Mouse (Mus musculus) spleen, postnatal 4 days (tissue): ENCODE measurements around the gene Olfr796.

Experiments used
- DNase-seq, 2 experiments: peaks; one replicate each; pipeline ENCODE4 v3.0.0; 2022; ENCODE audit warnings: low spot score in 2 of 2

The Olfr796 gene

DNA sequence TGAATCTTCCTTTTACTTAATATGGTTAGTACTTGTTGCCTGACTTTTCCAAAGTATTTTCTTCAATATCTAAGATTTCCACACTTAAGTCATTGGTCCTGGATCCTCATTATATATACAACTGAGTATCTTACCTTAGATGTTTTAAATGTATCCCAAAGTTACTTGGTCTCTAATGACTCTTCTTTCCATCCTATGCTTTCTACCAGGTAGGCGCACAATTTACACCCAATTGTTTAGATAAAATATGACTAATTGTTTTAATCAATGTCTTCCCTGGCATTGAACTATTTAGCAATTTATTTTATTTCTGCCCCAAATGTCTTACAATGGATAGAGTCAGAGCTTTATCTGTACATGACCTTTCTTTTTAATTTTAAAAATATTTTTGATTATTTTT is at the start of gene Olfr796:
TSS of gene Olfr796 (minus strand) at position 101 of the 400 bp plus-strand sequence.
- no peak for DNase-seq

DNA sequence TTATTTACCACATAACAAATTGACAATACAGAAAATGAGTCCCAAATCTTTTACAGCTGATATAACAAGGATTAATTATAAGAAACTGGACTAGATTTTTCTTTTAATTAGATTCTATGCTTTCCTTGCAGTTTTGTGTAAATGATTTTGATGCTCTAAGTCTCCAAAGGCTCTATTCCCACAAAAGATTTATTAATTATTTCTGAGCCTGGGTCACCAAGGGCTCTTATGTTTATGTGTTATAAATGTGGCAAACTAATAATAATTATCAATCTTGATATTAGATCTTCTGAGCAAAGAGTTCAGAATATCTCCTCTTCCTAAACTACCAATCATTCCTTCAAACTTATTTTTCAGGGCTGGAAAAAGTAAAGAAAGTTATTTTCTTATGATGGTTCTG is 45.0 kb upstream of the Olfr796 start, which contains the start of gene Olfr800:
TSS of gene Olfr800 (plus strand) at position 301 of the 400 bp plus-strand sequence.
- DNase-seq, result no peak

DNA sequence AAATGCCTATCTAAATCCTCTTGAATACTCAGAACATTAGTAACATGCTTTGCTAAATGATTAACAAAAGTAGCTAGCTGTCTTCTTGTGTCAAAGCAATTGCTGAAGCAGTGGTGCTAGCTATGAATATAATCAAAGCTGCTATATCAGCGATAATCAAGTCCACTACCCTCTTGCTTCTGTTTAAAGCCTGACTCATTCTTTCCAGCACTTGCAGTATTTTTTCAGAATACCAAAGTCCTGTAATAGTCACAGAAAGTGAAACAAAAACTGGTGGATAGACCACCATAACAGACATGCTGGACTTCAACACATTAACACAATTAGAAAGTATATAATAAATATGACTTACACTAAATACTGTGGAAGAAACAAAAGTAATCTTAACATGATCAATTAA is 39.4 kb upstream of the Olfr796 start:
- DNase-seq, result no peak

DNA sequence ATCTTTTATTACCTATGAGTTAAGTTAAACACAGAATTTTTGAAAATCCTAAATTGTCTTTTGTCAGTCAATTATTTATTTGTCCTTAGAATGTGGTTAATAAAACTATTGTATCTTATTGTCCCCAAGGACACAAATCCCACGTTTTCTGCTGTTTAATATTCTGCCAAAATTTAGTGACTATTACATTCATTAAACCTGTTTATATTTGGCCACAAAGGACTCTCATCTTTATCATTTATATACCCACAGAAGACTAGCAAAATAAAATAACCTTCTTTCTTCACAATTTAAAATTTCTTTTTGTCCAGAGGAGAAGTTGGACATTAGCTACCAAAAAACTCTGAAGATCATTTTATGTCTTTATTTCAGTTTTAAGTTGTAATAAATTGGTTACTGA is 24.8 kb upstream of the Olfr796 start, which contains the start of gene Olfr799:
TSS of gene Olfr799 (plus strand) at position 301 of the 400 bp plus-strand sequence.
- no peak for DNase-seq

DNA sequence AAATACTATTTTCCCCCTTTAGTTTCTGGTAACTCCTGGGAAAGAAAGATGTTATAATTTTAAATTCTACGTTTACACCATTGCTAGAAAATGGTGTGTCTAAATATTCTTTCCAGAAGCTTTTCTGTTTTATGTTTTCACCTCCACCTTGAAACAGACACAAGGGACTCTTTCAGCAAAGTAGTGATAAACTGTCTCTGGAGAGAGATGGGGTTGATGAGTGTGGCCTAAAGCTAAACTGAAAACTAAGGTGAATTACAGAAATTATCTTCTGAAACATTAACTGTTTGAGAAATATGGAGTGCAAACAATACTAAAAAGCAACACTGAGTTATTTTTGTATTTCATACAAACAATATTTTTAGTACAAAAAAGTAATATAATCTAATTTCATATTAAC is 15.5 kb upstream of the Olfr796 start, which contains the start of gene Olfr798:
TSS of gene Olfr798 (minus strand) at position 101 of the 400 bp plus-strand sequence.
- DNase-seq, result no peak

DNA sequence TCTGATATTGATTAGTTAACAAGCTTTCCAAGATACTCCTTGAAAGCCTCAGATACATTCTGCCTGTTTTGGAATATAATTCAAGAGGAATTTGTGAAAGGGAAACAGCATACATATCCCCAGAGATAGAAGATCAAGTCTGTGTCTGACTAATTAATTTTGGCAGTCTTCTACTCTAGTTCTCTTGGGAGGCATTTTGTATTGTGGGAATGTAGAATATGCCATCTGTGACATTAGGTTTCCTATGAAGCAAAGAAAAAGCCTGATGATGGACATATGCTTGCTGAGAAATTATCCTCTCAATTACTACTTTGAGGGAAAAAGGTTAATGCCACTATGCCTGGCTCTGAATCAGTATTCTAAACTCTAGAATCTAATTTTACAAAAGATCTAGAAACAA is 10.9 kb upstream of the Olfr796 start:
- no peak for DNase-seq

DNA sequence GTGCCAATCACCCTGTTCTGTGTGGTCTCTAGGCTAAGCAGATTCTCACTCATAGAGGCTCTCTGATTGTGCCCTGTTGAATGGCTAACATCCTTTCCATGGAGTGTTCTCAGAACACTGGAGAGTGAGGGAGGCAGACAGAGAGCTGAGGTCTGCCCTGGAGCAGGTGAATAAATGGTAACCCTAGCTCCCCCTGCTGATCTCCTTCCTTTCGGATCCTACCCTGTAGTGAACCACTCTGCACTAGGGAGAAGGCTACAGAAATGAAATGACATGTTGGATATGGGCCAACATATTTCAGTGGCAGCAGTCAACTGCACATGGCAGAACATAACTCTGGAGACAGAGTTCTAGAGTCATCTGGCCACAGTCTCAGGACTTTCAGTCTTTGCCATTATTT is 9.4 kb upstream of the Olfr796 start:
- no peak for DNase-seq

DNA sequence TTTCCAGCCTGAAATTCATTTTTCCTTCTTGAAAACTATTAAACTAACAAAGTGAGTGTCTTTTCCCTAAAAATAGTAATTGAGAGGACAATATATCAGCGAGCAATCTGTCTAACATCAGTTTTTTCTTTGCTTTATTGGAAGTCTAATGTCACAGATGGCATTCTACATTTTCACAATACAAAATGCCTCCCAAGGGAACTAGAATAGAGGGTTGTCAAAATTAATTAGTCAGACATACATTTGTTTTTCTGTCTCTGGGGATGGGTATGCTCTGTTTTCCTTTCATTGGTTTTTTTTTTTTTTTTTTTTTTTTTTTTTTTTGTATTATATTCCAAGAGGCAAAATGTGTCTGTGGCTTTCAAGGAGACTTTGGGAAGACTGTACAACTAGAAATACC is 35.3 kb downstream of the Olfr796 start:
- DNase-seq, result no peak

DNA sequence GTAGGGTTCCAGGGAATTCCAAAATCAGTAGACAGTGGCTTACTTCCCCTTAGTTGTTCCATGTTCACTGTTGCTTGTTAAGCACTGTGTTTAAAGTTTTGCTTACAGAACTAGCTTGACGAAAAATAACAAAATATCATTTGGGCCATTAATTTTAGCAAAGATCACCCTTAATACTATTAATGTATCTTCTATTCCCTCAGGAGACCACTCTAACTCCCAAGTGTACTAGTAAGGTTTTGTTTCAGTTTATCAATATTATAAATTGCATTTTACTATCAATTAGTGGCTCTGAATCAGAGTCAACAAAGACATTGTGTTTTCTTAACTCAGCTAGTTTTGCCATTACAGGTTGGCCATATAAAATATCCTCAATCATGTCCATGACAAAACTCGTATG is 45.0 kb downstream of the Olfr796 start, which contains the start of gene Olfr794:
TSS of gene Olfr794 (plus strand) at position 301 of the 400 bp plus-strand sequence.
- no peak for DNase-seq
